Comparison of ENCODE assay signal across 25 mouse cellular contexts in the genomic region with DNA sequence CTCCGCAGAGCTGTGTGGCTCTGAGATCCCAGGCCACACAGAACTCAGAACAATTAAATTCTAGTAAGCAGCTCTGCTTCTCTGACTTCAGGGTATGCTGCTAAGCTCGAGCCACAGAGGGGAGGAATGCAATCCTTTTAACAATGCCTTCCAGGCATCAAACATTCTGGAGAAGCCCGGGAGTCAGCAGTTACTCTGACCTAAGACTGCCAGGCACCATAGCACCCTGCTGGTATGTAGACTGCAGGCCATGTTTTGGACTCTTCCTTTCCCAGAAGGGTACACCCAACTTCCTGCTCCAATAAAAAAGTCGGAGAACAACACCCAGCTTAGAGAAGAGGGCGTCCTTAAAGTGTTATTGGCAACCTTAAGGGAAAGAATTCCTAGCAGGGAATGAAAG.
DNase-seq lines count a peak whose midpoint lies in the region; ATAC-seq and TF ChIP-seq lines count a peak whose summit lies in the region.
"Had no signal": no experiment of that assay in that cellular context is flagged by ENCODE, and none has a peak within 500 bp of the region (broad histone marks: within the 10 kb centered on the region; RNA-seq: fewer than 3 reads in every experiment).

No protein-coding gene starts in this region.

- no peaks in the 10 kb centered on the region for H3K9me3 ChIP-seq in midbrain, embryonic 11.5 days (ENCODE audit: control insufficient read depth, low read length)
- H3K9me3 ChIP-seq in midbrain, embryonic 13.5 days = no peaks in the 10 kb centered on the region
- no peaks in the 10 kb centered on the region for H3K9me3 ChIP-seq in ES-E14 (ENCODE audit: control insufficient read depth, insufficient read depth, low read depth, low read length)
- no peaks in the 10 kb centered on the region for H3K9me3 ChIP-seq in liver, postnatal 0 days (ENCODE audit: low read length)
- H3K9me3 ChIP-seq: embryonic facial prominence, embryonic 15.5 days; forebrain, embryonic 10.5 days; forebrain, embryonic 15.5 days; heart, embryonic 15.5 days; hindbrain, embryonic 13.5 days had no signal

- no peak overlapping the region for H3K4me2 ChIP-seq in midbrain, embryonic 11.5 days
- no peak overlapping the region for H3K4me2 ChIP-seq in midbrain, embryonic 13.5 days (replicated peaks)
- no peak overlapping the region for H3K4me2 ChIP-seq in liver, postnatal 0 days (ENCODE audit: low read depth, low read length)
- H3K4me2 ChIP-seq: embryonic facial prominence, embryonic 15.5 days; forebrain, embryonic 15.5 days; heart, embryonic 11.5 days; heart, embryonic 15.5 days; hindbrain, embryonic 13.5 days had no signal

- no peak overlapping the region for H3K4me3 ChIP-seq in midbrain, embryonic 11.5 days (ENCODE audit: low read depth, low read length)
- H3K4me3 ChIP-seq in midbrain, embryonic 13.5 days (replicated peaks) = no peak overlapping the region
- no peak overlapping the region for H3K4me3 ChIP-seq in ES-E14 (ENCODE audit: insufficient read depth in 1 of 2, low read depth in 1 of 2, low read length in 2 of 2, poor library complexity in 1 of 2, severe bottlenecking in 1 of 2)
- no peak overlapping the region for H3K4me3 ChIP-seq in liver, postnatal 0 days (ENCODE audit: low read depth, low read length)
- H3K4me3 ChIP-seq in lung, adult 2 months (replicated peaks; ENCODE audit: extremely low read depth, low read depth, low read length) = no peak overlapping the region
- H3K4me3 ChIP-seq: embryonic facial prominence, embryonic 15.5 days; erythroblast, embryonic 14.5 days; forebrain, embryonic 10.5 days; forebrain, embryonic 15.5 days; heart, embryonic 15.5 days; hindbrain, embryonic 13.5 days had no signal

- DNase-seq in midbrain, embryonic 11.5 days (ENCODE audit: low spot score, missing footprints) = no peak
- peak; percentile 54 for DNase-seq in ES-E14 (ENCODE audit: low read depth, low spot score)
- peak; percentile 84 for DNase-seq in R1 (ENCODE audit: low read depth, low spot score)
- peak; percentile 42 for DNase-seq in forelimb bud, embryonic 11.5 days (ENCODE audit: low read depth, low spot score)
- no peak for DNase-seq in liver, postnatal 0 days
- no peak for DNase-seq in lung, adult 2 months
- no peak for DNase-seq in heart, adult 8-10 months (ENCODE audit: low spot score)
- DNase-seq: adrenal gland, adult 8-10 months; adrenal gland, postnatal 36 days; cerebellum, adult 11 months; cerebellum, adult 8-10 months; cerebellum, postnatal 14 days; embryo, embryonic 11 days; gastrocnemius, postnatal 36 days; heart, adult 11 months; heart, postnatal 14 days had no signal

- no peak for TF ChIP-seq CTCF in liver, postnatal 0 days (IDR thresholded peaks at IDR 0.05; ENCODE audit: low read depth)
- no peak for TF ChIP-seq CTCF in lung, adult 2 months (IDR thresholded peaks at IDR 0.05; ENCODE audit: insufficient read depth, low read length)

- no peaks in the 10 kb centered on the region for H3K36me3 ChIP-seq in midbrain, embryonic 11.5 days (ENCODE audit: control insufficient read depth, insufficient read depth, low read length)
- H3K36me3 ChIP-seq in midbrain, embryonic 13.5 days = no peaks in the 10 kb centered on the region
- H3K36me3 ChIP-seq in ES-E14 (ENCODE audit: control insufficient read depth, insufficient read depth, low read length, poor library complexity, severe bottlenecking) = no peaks in the 10 kb centered on the region
- no peaks in the 10 kb centered on the region for H3K36me3 ChIP-seq in liver, postnatal 0 days (replicated peaks; ENCODE audit: insufficient read depth, low read length)
- H3K36me3 ChIP-seq: embryonic facial prominence, embryonic 15.5 days; forebrain, embryonic 10.5 days; forebrain, embryonic 15.5 days; heart, embryonic 15.5 days; hindbrain, embryonic 13.5 days had no signal

- no peak for TF ChIP-seq POLR2A in lung, adult 2 months (IDR thresholded peaks at IDR 0.05; ENCODE audit: borderline replicate concordance, extremely low read depth, low read depth, low read length)

- no peak overlapping the region for H3K9ac ChIP-seq in midbrain, embryonic 11.5 days (ENCODE audit: low read length)
- no peak overlapping the region for H3K9ac ChIP-seq in midbrain, embryonic 13.5 days (replicated peaks)
- no peak overlapping the region for H3K9ac ChIP-seq in ES-E14 (ENCODE audit: insufficient read depth, low read depth, low read length, poor library complexity, severe bottlenecking)
- no peak overlapping the region for H3K9ac ChIP-seq in liver, postnatal 0 days (replicated peaks)
- H3K9ac ChIP-seq: embryonic facial prominence, embryonic 15.5 days; forebrain, embryonic 15.5 days; heart, embryonic 15.5 days; hindbrain, embryonic 13.5 days had no signal

- peak; percentile 55; the same call in 1 of the 2 replicates for ATAC-seq in midbrain, embryonic 11.5 days (ENCODE audit: low FRiP score)
- ATAC-seq in midbrain, embryonic 13.5 days = no peak
- ATAC-seq in liver, postnatal 0 days = no peak
- ATAC-seq: forebrain, embryonic 15.5 days; hindbrain, postnatal 0 days had no signal

- no peaks in the 10 kb centered on the region for H3K27me3 ChIP-seq in midbrain, embryonic 11.5 days (ENCODE audit: control insufficient read depth, insufficient read depth, low read length)
- H3K27me3 ChIP-seq in midbrain, embryonic 13.5 days = no peaks in the 10 kb centered on the region
- H3K27me3 ChIP-seq in liver, postnatal 0 days (ENCODE audit: insufficient read depth, low read length) = no peaks in the 10 kb centered on the region
- H3K27me3 ChIP-seq: embryonic facial prominence, embryonic 15.5 days; forebrain, embryonic 15.5 days; heart, embryonic 15.5 days; hindbrain, embryonic 13.5 days had no signal

- H3K4me1 ChIP-seq in midbrain, embryonic 11.5 days (ENCODE audit: control insufficient read depth, insufficient read depth, low read length) = no peaks in the 10 kb centered on the region
- H3K4me1 ChIP-seq in midbrain, embryonic 13.5 days (replicated peaks) = no peaks in the 10 kb centered on the region
- peaks cover 4 to 6% of the 10 kb centered on the region in 2 experiments; a peak in 3 of 4 replicates for H3K4me1 ChIP-seq in ES-E14 (ENCODE audit: control insufficient read depth in 2 of 2, insufficient read depth in 2 of 2, low read length in 2 of 2, poor library complexity in 1 of 2)
- no peaks in the 10 kb centered on the region for H3K4me1 ChIP-seq in liver, postnatal 0 days (ENCODE audit: insufficient read depth)
- no peaks in the 10 kb centered on the region for H3K4me1 ChIP-seq in lung, adult 2 months (ENCODE audit: control insufficient read depth, insufficient read depth, low read length)
- H3K4me1 ChIP-seq: embryonic facial prominence, embryonic 15.5 days; forebrain, embryonic 15.5 days; heart, embryonic 15.5 days; hindbrain, embryonic 13.5 days had no signal

- H3K27ac ChIP-seq in midbrain, embryonic 11.5 days (ENCODE audit: low read depth, low read length) = no peak overlapping the region
- no peak overlapping the region for H3K27ac ChIP-seq in midbrain, embryonic 13.5 days
- H3K27ac ChIP-seq in ES-E14 (ENCODE audit: insufficient read depth, low read depth, low read length, poor library complexity, severe bottlenecking) = peak overlapping the region; percentile 83; the same call in 1 of the 2 replicates
- H3K27ac ChIP-seq in liver, postnatal 0 days (ENCODE audit: low read depth) = no peak overlapping the region
- H3K27ac ChIP-seq: embryonic facial prominence, embryonic 15.5 days; forebrain, embryonic 10.5 days; forebrain, embryonic 15.5 days; heart, embryonic 15.5 days; hindbrain, embryonic 13.5 days; hindbrain, postnatal 0 days had no signal

- WGBS in midbrain, embryonic 11.5 days = 28% methylated on average over 5 of the region's 5 CpGs
- WGBS in midbrain, embryonic 13.5 days = 24% methylated on average over 5 of the region's 5 CpGs
- WGBS in liver, postnatal 0 days (ENCODE audit: insufficient replicate concordance) = 40% methylated on average over 5 of the region's 5 CpGs
- WGBS in lung, adult 2 months = 53% methylated on average over 5 of the region's 5 CpGs

- TF ChIP-seq EP300 in liver, postnatal 0 days (IDR thresholded peaks at IDR 0.05; ENCODE audit: low read depth) = no peak

- in situ Hi-C loops in ES-E14 (cut with MboI; ENCODE audit: low sequenced_read_pairs in 2 of 2, unreplicated experiment in 2 of 2) = no loop called here

TF ChIP-seq in ES-E14, 5 proteins besides CTCF, POLR2A, EP300 and RAD21:
- TF ChIP-seq MAFK (IDR thresholded peaks at IDR 0.05; ENCODE audit: insufficient read depth, low read depth, low read length) = no peak
- no peak for TF ChIP-seq ZC3H11A (IDR thresholded peaks at IDR 0.05; ENCODE audit: borderline replicate concordance, low read depth, low read length)
- no peak for TF ChIP-seq HCFC1 (IDR thresholded peaks at IDR 0.05; ENCODE audit: borderline replicate concordance, insufficient read depth, low read length)
- TF ChIP-seq ZNF384 (IDR thresholded peaks at IDR 0.05; ENCODE audit: low read depth, low read length) = no peak
- no peak for TF ChIP-seq CHD2 (IDR thresholded peaks at IDR 0.05; ENCODE audit: low read depth, low read length)
TF ChIP-seq in ES-E14: peak in this region for 0.

Comparison
In these comparisons a context has a peak if more than half of its experiments do, and no peak if none do; other contexts are left out.
1. DNase-seq: peak in ES-E14 (single experiment), R1 (single experiment) and forelimb bud, embryonic 11.5 days (single experiment); none in midbrain, embryonic 11.5 days (single experiment), liver, postnatal 0 days (single experiment), lung, adult 2 months (single experiment) and heart, adult 8-10 months (single experiment).